Mouse (Mus musculus): Measurements from ENCODE around the gene Efna5.

- TF ChIP-seq POLR2A (IDR thresholded peaks at IDR 0.05; ENCODE audit: borderline replicate concordance, extremely low read depth, low read depth, low read length) (no peak), CTCF (IDR thresholded peaks at IDR 0.05; ENCODE audit: insufficient read depth, low read length) (no peak)
Observed at GRCm38 (mm10) chr17:62880311-62881175, 574 bp downstream of the Efna5 start.
